Mouse (Mus musculus): ENCODE measurements around the gene Ptcd1.
"Not testable (repeated sequence)": the region's sequence is repeated elsewhere in the genome, so short reads cannot be mapped to it uniquely, and the experiment has no call there.

Gene Ptcd1

DNA sequence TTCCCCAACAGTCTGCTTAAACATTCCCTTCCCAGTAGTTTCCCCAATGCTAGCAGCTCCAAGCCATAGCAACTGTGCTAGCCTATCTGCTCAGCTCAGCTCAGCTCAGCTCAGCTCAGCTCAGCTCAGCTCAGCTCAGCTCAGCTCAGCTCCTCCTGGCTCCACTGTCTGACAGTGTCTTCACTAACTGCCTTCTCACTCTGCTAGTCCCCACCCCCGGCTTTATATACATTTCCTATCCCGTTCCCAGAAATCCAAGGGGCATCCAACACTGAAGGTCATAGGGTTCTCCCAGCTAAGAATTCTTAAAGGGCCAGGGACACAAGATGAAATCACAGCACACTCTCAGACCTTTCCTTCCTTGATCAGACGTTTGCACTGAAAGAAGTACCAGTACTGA is 2.2 kb downstream of the Ptcd1 start:
- no peak for DNase-seq (ENCODE audit: low read depth, low spot score)

DNA sequence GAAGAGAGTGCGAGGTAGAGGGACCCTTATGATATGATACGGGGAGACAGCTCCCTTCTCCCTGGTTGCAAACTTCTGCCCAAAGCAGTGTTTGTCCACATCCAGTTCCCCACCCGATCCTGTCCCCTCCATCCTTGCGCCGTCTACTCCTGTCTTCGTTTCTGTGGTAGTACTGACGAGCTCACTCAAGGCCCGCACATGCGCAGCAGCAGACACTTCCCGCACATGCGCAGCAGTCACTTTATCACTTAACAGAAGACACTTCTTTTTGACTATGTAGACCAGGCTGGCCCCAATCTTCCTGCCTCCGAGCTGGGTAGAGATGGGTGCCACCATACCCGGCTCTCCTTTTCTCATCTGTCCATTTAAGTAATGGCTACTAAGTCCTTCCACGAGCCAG is 5.5 kb downstream of the Ptcd1 start:
- DNase-seq (ENCODE audit: low read depth, low spot score): no peak

DNA sequence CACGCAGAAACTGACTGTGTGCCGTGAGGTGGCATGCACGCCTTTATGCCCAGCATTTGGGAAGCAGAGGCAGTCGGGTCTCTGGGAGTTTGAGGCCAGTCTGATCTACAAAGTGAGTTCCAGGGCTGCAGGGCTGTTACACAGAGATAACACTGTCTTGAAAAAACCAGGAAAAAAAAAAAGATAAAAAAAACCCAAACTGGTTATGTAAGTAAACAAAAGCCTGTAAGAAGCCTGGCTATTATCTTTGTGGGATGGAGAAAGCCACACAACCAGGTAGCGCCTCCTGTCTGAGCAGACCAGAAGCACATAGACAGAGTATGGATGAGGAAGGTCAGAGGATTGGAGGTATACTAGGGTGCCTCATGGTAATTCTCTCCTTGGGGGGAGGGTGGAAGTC is 14.2 kb downstream of the Ptcd1 start:
- no peak for DNase-seq (ENCODE audit: low read depth, low spot score)

DNA sequence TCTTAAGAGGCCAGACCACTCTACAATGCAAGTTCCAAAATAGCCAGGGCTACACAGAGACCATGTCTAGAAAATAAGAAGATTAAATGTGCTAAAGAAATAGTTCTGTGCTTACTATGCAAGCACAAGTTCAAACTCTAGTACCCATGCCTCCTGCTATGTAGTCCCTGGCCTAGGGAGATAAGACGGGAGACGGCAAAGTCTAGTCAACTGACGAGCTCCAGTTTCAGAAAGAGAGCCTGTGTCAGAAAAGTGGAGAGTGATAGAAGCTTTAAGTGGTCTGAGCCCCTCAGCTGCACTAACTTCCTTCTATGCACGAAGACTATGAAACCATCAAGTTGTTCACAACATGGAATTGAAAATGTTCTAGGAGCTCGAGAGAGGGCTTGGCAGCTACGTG is 17.6 kb downstream of the Ptcd1 start:
- DNase-seq (ENCODE audit: low read depth, low spot score): no peak

DNA sequence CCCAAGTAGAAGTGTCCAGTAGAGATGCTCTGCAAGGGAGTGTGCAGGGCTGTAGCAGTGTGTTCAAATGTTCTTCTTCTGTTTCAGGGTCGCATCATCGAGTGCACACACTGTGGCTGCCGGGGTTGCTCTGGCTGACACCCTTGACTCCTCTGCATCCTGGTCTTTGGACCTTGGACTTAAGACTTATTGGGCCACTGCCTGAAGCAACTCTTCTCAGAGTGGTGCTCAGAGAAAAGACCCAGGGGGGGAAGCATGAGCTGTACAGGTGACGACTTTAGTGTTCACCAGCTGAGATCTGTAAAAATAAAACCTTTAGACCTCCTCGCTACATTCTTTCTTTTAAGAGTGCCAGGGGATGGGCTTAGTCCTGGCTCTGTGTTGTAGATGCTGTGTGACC is 19.2 kb downstream of the Ptcd1 start:
- no peak for DNase-seq (ENCODE audit: low read depth, low spot score)

DNA sequence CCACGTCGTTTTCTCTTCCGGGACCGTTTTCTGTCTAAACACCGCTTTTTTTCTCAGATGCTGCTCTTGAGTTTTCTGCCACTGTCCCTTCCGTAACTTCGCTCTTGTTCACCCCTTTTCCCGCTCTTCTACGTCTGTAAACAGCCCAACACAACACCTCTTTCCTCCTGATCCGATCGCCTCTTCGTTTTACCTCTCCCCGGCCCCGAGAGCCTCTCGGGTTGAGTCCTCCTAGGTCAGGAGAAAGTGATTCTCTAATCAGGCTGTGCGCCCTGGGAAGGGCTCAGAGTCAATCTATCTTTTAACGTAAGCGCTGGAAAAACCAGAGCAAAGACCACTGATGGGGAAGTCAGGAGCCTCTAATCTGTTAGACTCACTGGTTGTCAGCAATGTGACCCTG is 26.3 kb downstream of the Ptcd1 start:
- DNase-seq (ENCODE audit: low read depth, low spot score): no peak

DNA sequence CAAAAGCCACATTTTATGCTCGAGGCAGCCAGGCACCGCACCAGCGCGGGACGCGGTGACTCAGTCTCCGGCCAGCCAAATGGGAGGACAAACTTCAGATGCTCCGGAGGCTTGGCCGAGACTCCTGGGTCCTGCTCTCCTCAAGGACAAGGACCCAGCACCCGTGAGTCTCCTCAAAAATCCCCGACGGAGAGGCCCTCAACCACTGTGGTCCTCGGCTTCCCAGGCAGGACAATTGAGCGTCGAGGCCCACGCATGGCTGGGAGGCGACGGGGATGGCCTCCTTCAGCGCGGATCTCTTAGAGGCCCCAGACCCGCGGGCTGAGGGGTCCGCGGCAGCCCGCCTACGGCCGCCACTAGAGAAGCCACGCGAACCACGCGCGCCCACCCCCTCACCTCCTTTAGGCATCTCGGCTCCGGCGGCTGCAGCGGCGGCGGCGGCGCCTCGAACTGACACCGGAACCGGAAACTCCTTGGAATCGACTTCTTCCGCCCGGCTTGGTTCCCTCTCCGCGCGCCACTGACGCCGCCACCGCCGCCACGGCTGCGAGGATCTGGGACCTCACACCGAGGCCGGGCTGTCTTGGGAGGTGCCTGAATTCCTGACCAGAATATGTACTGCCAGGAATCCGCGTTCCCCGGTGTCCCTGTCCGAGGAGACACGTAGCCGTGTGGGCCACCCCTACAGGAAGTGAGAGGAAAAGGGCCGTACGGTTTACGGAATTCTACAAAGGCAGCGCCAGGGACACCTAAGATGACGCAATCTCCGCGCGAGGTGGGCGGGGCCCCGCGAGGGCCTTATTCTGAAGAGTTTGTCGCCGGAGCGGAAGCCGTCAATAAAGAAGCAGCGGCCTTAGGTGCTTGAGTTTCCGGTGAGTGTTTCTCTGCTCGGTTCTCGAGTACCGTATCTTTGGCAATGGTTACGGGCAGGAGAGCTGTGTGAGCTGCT is 27.1 kb downstream of the Ptcd1 start, which contains the start of the genes Pdap1 and Bud31:
Gene Pdap1, minus strand, starts transcription at position 668 of the 949 bp plus-strand sequence.
Gene Bud31, plus strand, starts transcription at position 792 of the 949 bp plus-strand sequence.
- peak; percentile 91 for DNase-seq (ENCODE audit: low read depth, low spot score)

DNA sequence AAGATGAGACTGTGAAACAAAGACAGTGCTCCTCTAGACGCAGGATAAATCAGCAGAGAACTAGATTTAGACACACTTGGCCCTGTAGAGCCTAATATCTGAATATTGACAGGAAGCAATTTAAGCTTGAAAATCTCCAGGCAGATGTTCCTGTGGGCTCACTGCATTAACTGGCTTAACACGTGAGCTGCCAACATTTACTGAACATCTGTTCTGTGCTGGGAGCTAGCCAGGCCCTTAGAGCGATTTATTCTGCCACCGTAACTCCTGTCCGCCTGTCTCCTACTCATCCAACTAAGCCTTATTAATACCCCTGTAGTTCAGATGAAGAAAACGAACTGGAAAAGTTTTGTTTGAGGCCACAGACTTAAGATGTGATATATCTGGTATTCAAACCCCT is 28.1 kb downstream of the Ptcd1 start:
- no peak for DNase-seq (ENCODE audit: low read depth, low spot score)

DNA sequence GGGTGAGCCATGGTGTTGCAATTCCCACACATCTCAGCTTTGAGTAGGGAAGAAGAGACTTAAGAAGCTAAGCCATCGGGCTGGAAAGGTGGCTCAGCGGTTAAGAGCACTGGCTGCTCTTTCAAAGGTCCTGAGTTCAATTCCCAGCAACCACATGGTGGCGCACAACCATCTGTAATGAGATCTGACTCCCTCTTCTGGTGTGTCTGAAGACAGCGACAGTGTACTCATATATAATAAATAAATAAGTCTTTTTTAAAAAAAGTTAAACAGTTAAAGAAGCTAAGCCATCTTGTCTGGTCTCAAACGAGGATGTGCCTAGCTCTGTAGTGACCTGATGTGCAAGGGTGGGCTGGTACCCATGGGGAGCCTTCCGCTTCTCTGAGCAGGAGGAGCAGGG is 33.6 kb downstream of the Ptcd1 start:
- DNase-seq (ENCODE audit: low read depth, low spot score): not testable (repeated sequence)

DNA sequence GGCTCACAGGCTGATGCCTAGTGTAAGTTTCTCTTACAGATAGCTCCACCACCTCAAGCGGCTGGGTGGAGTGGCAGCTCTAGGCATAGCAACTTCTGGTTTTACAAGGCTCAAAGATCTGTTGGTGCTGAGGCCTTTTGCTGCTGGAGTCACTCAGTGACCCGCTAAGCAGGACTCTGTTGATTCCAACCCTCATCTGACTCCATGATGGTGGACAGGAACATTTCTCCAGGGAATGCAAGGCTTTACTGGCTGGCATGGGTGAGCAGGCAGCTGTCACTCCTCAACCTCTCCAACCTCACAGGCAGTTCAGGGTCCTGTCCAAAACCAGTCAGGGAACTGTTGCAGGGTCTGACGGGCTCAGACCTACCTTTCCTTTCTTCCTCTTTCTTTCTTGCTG is 35.9 kb downstream of the Ptcd1 start:
- no peak for DNase-seq (ENCODE audit: low read depth, low spot score)

DNA sequence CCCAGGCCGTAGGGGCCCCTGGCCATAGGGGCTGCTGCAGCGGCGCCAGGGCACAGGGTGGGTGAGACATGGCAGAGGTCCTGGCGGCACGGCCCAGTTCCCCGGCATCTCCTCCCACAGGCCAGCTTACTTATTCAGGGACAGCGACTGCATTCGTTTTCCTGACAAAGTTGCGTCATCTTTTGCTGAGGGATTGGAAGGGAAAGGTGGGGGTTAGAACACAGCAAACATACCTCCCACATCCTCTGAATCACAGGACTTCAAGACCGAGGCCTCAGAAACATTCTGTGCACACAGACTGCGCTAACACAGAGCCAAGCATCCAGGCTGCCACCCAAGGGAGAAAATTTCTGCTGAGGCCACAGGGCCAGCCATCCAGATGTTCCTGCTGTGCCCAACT is 36.7 kb downstream of the Ptcd1 start:
- DNase-seq (ENCODE audit: low read depth, low spot score): no peak

DNA sequence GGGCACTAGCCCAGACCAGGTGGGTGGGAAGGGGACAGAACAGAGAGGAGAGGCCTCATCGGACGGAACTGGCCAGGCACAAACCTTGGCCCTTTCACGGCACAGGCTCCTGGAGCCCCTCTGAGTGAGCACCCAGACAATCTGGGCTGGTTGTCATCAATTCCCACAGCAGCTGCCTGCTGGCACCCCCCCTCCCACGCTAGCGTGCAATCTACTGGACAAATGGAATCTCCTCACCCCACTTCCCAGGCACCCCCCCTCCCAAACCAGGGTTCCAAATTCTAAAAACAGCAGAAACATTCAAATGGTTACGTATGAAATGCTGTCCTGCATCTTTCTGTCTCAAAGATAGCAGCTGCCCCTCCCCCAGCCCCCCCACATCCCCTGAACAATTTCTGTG is 37.1 kb downstream of the Ptcd1 start:
- not testable (repeated sequence) for DNase-seq (ENCODE audit: low read depth, low spot score)

DNA sequence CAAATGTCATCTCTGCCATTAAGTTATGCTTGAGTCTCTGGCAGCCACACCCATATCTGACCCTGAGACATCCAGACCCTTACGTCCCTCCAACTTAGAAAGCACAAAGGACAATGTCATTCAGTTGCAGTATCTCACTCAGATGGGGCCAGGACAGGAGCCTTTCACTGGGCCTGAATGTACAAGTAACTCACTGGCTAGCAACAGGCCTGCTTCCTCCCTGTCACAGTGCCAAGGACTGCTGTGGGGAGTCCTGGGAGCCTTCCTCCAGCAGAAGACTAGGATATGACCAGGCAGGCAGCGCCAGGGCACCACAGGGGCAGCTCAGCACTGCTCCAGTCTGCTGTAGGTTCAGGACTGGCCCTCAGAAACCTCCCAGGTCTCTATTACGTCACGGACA is 37.8 kb downstream of the Ptcd1 start:
- no peak for DNase-seq (ENCODE audit: low read depth, low spot score)

DNA sequence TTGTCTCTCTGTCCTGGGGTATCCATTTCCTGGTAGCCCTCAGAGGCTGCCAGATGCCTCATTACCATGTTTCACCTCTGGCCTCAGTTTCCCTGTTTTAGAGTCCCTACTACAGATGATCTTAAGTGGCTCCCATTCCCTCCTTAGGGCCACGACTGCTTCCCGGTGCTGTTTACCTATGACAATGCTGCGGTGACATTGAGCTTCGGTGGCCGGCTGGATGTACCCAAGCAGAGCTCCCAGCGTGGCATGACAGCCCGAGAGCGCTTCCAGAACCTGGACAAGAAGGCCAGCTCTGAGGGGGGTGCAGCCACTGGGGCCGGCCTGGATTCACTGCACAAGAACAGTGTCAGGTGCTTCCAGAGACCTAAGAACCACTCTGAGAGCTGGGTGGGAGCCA is 40.3 kb downstream of the Ptcd1 start:
- DNase-seq (ENCODE audit: low read depth, low spot score): no peak

DNA sequence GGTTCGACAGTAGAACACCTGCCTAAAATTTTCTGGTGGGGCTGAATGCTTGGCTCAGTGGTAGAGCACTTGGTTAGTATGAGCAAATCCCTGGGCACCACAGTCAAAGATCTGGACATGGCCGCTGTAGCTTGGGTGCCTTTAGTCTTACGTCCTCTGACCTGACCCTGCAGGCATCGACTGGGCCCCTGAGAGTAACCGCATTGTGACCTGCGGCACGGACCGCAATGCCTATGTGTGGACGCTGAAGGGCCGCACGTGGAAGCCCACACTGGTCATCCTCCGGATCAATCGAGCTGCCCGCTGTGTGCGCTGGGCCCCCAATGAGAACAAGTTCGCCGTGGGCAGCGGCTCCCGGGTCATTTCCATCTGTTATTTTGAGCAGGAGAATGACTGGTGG is 43.5 kb downstream of the Ptcd1 start:
- no peak for DNase-seq (ENCODE audit: low read depth, low spot score)

DNA sequence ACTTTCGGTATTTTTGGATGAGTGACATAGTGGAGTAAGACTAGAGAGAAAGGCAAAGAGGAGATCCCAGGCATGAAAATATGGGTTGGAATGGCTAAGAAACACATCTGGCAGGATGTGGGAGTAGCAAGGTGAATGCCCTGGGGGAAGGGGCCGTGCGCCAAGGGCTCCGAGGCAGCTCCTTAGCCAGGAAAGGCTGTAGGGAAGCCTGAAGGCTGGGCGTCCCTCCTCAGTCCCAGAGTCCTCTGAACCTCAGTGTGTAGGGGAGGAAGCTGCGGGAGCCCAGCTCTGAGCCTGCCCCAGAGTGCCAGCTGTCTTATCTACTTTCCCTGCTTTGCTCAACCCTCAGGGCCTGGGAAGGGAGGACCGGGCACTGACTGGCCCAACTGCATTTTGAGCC is 46.0 kb downstream of the Ptcd1 start:
- DNase-seq (ENCODE audit: low read depth, low spot score): no peak

DNA sequence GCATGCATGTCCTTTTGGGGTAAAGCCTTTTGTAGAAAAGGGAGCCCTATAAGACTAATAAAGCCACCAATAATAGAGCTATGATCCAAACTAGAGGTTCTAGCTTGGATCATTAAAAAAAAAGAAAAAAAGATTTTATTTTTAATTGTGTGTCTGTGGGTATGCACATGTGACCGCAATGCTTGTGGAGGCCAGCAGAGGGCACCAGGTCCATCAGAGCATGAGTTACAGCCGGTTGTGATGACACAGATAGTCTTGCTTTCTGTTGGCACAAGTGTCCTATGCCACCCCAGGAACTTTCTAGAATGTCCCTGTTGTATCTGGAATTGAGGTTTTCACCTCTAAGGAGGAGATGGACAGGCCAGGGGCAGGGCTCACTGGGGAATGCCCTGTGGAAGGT is 47.5 kb downstream of the Ptcd1 start:
- no peak for DNase-seq (ENCODE audit: low read depth, low spot score)

DNA sequence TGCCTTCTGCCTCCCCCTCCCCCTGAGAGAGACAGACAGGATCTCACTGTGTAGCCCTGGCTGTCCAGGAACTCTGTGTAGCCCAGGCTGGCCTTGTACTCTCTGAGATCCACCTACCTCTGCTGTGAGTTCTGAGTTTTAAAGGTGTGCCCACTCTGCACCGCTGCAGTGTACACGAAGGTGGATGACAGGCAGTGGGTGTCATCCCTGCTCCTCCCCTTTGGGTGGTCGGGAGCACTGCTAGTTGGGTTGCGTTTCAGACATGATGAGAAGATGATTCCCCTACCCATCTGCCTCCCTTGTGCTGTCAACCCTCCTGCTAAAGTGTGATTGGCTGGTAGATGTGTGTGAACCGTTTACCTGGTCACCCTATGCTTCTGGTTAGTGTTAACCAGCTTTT is 48.4 kb downstream of the Ptcd1 start:
- no peak for DNase-seq (ENCODE audit: low read depth, low spot score)

DNA sequence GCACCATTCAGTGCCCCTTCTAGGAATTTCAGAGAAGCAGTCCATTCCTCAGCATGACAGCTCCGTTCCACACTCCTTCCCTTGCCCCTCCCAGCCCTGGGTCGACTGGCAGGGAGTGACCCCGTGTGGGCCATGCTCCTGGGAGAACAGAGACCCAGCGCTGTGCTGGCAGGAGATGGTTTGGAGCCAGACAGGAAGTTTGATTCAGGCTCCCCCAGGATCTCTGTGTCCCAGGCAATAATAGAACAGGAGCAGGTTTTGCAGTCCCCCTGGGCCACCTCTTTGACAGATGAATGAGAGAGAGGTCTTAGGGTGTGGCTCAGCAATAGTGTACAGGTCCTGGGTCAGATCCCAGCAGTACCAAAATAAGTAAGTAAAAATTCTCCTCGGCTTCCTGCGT is 48.9 kb downstream of the Ptcd1 start:
- DNase-seq (ENCODE audit: low read depth, low spot score): no peak

DNA sequence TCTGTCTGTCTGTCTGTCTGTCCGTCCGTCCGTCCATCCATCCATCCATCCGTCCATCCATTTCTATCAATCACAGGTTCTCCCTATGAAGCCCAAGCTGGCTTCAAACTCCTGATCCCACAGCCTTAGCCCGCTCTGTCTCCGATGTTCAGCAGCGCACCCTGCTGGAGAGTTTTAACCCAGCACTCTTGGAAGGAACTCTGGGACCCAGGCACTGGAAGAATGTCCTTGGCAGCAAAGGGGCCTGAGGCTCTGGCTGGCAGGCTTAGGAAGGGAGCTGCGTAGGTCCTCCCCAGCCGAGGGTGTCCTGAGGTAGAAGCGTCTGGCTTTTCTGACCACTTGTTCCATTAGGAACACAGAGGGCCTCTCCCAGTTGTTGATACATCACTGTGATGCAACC is 50.0 kb downstream of the Ptcd1 start:
- DNase-seq (ENCODE audit: low read depth, low spot score): peak; percentile 40

DNA sequence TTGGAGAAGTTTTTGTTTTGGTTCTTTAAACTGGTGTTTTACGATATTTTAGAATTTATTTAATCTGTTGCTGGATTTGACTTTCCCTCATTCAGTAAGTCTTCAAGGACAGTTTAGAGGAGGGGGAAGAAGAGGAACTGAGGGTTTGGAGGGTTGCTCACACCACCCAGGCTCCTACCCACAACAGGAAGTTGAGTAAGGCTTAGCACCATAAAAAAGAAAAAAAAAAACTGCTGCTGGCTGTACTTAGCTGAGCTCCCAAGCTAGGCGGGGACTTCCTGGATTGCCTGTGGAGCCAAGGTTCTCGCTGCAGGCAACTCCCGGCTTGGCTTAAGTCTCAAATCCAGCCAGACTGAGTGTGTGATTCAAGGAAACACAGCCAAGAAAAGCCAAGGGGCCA is 50.6 kb downstream of the Ptcd1 start:
- DNase-seq (ENCODE audit: low read depth, low spot score): peak; percentile 84

DNA sequence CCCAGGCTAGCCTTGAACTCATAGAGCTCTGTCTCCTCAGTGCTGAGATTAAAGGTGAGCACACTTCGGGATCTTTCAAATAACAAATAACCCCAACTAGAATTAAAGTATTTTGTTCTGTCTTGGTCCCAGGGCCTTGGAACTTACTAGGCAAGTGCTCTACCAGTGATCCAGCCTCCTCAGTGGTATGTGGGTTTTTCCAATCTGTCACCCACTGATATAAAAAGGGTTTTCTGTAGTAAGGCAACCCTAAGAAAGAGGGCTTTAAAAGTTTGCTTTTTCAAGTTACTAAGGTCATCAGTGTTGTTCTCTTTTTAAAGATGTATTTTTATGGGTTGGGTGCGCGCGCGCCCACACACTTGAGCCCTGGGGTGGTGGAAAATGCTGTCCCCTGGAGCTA is 51.2 kb downstream of the Ptcd1 start:
- no peak for DNase-seq (ENCODE audit: low read depth, low spot score)

DNA sequence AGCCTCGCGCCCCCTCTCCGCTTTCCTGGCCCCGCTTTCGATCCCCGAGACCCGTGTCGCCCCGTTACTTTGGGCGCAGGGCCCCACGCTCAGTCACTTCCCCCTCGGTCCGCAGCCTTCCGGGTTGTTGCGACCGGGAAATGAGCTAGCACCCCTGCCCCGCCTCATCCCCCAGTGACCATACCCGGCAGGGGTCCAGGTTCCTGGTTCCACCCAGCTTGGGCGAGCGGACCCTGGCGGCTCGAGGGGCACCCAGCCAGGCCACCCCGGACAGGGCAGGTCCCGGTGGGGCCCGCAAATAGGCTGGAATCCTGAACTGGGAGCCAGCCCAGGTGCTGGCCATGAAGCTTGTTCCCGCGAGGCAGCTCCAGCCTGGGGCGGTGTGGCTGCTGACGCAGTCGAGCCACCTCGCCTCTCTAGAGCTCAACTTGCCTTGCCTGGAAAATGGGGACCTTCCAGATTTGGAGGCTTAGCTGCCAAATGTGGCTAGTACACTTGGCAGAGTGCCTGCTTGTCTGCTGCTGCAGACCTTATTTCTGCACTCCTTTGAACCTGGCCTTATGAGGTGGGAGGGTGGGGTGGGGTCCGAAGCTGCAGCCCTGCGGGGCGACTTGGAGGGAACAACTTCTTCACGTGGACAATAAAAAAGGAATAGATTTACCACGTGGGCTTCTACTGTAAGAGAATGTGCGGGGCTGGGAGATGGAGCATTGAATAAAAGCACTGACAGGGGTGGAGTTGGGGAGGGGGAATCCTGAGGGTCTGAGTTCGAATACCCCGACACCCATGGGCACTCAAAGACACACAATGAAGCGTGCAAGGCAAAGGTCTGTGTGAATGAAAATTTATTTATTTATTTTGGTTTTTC is 52.1 kb downstream of the Ptcd1 start:
- DNase-seq (ENCODE audit: low read depth, low spot score): peak; percentile 59

All from skeletal muscle tissue, adult 2 months (tissue).